Mouse (Mus musculus) right cerebral cortex, postnatal 4 days (tissue): ENCODE data around the gene Ormdl3.
A peak's percentile ranks its signal among the peaks of the same experiment; 100 is the strongest.

Source experiments
- DNase-seq: peaks from one replicate; pipeline ENCODE4 v3.0.0-alpha.2; 2022

Ormdl3 gene

GRCm38 (mm10) chr11:98587684-98588546, 747 bp upstream of the Ormdl3 start:
- DNase-seq = peak; percentile 38

- DNase-seq = no peak
Observed at GRCm38 (mm10) chr11:98586087-98586891, 879 bp downstream of the Ormdl3 start.

GRCm38 (mm10) chr11:98584629-98585177, 2.5 kb downstream of the Ormdl3 start:
- DNase-seq = no peak

GRCm38 (mm10) chr11:98584146-98584545, 3.0 kb downstream of the Ormdl3 start:
- DNase-seq = no peak

GRCm38 (mm10) chr11:98583571-98583970, 3.6 kb downstream of the Ormdl3 start:
- no peak for DNase-seq

DNA sequence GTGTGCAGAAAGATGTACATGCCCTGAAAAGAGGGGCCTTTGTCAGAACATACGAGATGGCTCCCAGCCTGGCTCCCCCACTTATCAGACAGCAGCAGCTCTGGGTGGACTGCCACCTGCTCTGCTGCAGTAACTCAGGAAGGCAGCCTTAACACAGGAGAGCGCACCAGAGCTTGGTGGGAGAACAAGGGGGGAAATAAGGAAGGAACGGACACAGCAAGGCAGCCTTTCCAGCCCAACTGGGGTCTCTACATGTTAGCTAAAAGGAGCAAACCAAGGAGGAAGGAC, 4.0 kb downstream of the Ormdl3 start:
- DNase-seq = no peak

- no peak for DNase-seq
Observed at GRCm38 (mm10) chr11:98582551-98583264, 4.5 kb downstream of the Ormdl3 start.

GRCm38 (mm10) chr11:98582030-98582388, 5.2 kb downstream of the Ormdl3 start:
- no peak for DNase-seq

DNA sequence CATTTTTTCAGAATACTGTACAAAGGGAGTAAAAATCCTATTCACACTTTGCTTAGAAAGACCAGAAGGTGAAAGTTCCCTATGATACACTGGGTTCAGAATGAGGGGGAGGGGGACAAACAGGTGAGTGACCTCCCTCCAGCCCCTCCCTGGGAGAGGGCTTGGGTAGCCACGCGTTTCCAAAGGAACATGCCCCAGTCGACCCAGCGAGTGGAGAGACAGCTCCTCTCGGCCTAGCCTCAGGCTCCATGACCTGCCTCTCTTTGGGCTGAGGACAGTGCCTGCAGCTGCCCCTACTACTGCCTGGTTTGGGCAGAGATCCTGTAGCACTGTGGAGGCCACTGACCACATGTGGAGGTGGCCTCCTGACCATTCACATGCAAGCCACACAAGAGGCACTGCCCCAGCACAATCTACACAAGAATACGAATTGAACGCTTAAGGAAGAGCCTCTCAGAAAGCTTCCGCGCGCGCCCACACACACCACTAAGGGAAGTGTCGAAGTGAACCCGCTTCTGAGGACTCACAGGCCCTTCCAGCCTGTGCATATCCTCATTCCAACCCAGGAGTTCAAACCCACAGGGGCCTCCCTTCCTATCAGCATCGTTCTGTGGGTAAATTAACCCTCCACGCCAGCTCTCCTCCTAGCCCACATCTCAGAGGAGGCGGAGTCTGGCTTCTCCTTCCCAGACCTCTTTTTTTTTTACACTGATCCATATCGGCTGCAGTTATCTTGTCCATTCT, 5.7 kb downstream of the Ormdl3 start:
- no peak for DNase-seq

DNA sequence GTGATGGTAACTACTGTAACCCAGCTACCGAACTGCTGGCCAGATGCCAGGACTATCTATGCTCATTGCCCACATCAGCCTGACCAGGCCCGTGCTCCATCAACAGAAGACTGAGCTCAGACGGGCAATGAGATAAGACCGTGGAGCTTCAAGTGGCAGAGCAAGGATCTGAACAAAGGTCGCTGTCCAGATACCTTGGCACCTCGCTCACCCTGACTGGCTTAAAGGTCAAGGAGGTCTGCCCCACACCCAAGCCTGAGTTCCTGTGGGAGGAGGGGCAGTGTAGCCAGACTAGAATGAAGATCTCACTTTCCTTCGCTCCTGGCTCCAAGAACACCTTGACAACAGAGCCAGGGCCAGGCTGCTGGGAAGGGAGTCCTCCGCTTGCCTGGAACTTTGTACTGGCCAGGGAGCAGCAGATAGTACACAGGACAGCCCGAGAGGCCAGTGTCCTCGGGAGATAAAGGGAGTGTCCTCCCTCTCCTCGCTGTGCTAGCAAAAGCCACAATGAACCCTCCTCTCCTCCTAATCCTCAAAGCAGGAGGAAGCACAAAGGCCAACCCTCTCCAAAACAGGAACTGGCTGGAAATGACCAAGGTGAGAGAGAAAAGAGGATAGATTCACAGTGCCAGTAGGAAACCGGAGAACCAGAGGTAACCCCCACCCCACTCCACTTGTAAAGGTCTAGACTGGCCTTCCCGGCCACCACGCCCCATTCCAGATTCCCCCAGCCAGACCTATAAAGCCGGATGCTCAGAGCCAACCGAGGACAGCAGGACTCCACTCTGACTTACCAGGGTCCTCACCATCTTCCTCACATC, 6.7 kb downstream of the Ormdl3 start:
- DNase-seq = no peak

- DNase-seq = no peak
Observed at GRCm38 (mm10) chr11:98577776-98578175, 9.4 kb downstream of the Ormdl3 start.

- no peak for DNase-seq
Observed at GRCm38 (mm10) chr11:98569461-98569860, 17.7 kb downstream of the Ormdl3 start.

GRCm38 (mm10) chr11:98568326-98568725, 18.8 kb downstream of the Ormdl3 start:
- no peak for DNase-seq

DNA sequence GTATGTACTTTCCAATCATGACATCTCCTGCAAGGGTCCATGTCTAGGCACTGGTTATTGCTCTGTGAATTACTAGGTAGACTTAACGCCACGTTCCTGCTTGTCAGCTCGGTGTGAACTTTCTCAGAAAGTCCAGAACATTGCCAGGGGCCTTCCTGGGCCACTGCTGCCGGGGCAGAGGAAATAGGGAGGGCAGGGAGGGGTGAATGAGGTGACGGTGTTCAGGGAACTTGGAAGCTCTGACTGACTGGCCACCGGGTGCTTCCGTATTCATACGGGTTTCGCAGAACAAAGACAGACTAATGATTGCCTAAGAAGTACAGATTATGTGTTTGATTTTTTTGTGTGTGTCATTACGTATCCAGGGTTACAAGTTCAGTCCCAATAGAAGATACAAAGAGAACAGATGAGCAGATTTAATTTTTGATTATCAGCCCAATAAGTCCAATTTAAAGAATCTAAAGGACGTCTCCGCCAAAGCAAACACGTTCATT, 23.2 kb downstream of the Ormdl3 start:
- no peak for DNase-seq

- no peak for DNase-seq
Observed at GRCm38 (mm10) chr11:98563025-98563424, 24.1 kb downstream of the Ormdl3 start.

- no peak for DNase-seq
Observed at GRCm38 (mm10) chr11:98560942-98561341, 26.2 kb downstream of the Ormdl3 start.

DNA sequence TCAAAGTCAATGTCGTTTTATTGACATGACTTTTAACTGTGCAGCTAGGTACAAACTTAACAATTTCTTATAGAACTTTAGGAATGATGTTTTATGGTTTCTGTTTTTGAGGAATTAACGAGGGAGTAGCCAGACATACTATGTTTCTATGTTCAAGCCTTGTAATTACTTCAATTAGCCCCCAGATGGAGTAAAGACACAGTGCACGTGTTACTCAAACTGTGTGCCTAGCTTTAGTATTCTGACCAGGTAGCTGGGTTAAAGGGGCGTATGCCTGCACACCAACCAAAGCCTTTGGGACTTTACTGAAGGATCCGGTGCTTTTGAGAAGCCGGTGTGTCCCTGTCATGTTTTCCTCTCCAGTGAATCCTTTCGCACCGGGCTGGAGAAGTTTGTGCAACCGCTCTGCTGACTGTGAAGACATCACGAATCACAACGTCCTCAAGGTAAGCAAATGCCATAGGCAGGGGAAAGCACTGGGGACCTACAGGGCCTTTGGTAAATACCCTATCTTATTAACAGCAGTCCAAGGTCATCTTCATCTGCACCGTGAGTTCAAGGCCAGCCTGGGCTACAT, 32.0 kb downstream of the Ormdl3 start:
- no peak for DNase-seq

GRCm38 (mm10) chr11:98553966-98554365, 33.2 kb downstream of the Ormdl3 start:
- DNase-seq = no peak

DNA sequence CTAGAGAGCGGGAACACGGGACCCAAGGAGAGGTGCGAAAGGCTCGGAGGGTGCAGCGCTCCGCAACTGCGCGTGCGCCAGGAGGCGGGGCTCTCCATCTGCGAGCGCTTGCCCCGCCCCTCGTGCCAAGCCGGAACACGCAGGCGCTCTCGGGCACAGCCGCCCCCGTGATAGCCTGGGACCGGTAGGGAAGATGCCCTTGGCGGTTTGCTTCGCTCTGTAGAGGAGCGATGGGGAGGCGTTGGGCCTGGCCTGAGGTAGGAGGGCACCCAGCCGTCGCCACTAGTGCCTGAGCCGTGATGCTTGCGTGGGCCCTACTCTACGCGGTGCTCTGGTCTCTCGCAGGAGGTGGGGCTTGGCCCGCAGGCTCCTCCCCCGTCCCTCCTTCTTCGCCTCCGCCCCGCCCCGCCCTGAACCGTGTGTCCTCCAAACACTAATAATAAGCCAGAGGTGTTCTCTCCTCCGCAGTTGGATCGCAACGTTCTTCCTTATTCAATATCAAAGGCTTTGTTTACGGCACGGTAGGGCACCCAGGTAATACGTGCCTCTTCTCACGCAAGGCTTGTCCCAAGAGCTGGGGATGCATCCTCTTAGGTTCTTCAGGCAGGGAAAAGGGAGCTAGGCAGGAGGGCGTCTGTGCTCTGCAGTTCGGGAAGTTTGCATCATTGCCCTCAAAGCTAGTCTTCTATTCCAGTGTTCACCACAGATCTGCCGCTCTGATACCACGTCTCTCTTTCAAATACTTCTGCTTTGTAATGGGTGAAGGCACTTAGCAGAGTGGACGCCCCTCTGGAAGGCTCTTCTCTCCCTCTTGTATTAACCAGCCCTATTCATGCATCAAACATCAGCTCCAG, 36.0 kb downstream of the Ormdl3 start, which contains the start of gene Zpbp2:
Gene Zpbp2 (plus strand): TSS at position 123 of the 854 bp plus-strand sequence.
- peak; percentile 90 for DNase-seq
